Mouse (Mus musculus) intestine, embryonic 14.5 days (tissue): Measurements from ENCODE around the gene Micu1. TPM values are rescaled to one million over a fixed set of nuclear protein-coding genes. Genes with fewer than 3 reads are reported as not detected.
A peak's percentile ranks its signal among the peaks of the same experiment; 100 is the strongest.

Experiments used
- ATAC-seq: fragments of 200-750 bp; cut with Nextera tagmentation; replicated peaks from 2 replicates; pipeline ENCODE4 v1.8.0; 2017; ENCODE audit warnings: low read depth, moderate number of reproducible peaks, moderate TSS enrichment, moderate library complexity; ENCODE audit not compliant: low FRiP score, low TSS enrichment
- DNase-seq: peaks from one replicate; pipeline ENCODE4 v3.0.0-alpha.2; 2018; ENCODE audit warnings: low spot score
- H3K27ac ChIP-seq: fragments of 300-500 bp; sonication (generic); 2 replicates; pipeline ENCODE4 v1.5.1; 2014; ENCODE audit warnings: low read depth, mild to moderate bottlenecking, control low read depth
- H3K27me3 ChIP-seq: fragments of 300-500 bp; sonication (generic); replicated peaks from 2 replicates; pipeline ENCODE4 v1.6.1; 2014; ENCODE audit warnings: low read length, control low read depth; ENCODE audit not compliant: control insufficient read depth, insufficient read depth
- H3K36me3 ChIP-seq: fragments of 300-500 bp; sonication (generic); 2 replicates; pipeline ENCODE4 v1.6.1; 2014; ENCODE audit warnings: low read length, control low read depth; ENCODE audit not compliant: control insufficient read depth, insufficient read depth
- H3K4me1 ChIP-seq: fragments of 300-500 bp; sonication (generic); replicated peaks from 2 replicates; pipeline ENCODE4 v1.6.1; 2014; ENCODE audit warnings: low read length, control low read depth, mixed read lengths; ENCODE audit not compliant: control insufficient read depth, insufficient read depth
- H3K4me2 ChIP-seq: fragments of 300-500 bp; sonication (generic); 2 replicates; pipeline ENCODE4 v1.6.1; 2014; ENCODE audit warnings: low read length
- H3K4me3 ChIP-seq: fragments of 300-500 bp; sonication (generic); 2 replicates; pipeline ENCODE4 v1.5.1; 2014; ENCODE audit warnings: low read depth, low read length, control low read depth, mixed read lengths
- H3K9ac ChIP-seq: fragments of 300-500 bp; sonication (generic); 2 replicates; pipeline ENCODE4 v1.6.1; 2014; ENCODE audit warnings: mild to moderate bottlenecking, low read length
- H3K9me3 ChIP-seq: fragments of 300-500 bp; sonication (generic); 2 replicates; pipeline ENCODE4 v1.6.1; 2016; ENCODE audit warnings: low read length, control low read depth; ENCODE audit not compliant: control insufficient read depth
- WGBS: fragments of 180-500 bp; shearing (Covaris S2); extraction: QIAGEN DNeasy Blood & Tissue Kit; methylation state at CpG from one replicate; pipeline ENCODE4 v1.1.7; 2014; 5-methylcytosine and 5-hydroxymethylcytosine counted together
- polyA plus RNA-seq: library from polyadenylated mRNA; unstranded; fragments of >200 nt; fragmentation: Nextera tagmentation; extraction: Ambion mirVana; gene quantifications from 2 replicates; pipeline ENCODE4 v1.2.1, GENCODE M21; 2014

The Micu1 gene
- polyA plus RNA-seq, 1 experiment from 2014 or later, result 65.8 TPM

DNA sequence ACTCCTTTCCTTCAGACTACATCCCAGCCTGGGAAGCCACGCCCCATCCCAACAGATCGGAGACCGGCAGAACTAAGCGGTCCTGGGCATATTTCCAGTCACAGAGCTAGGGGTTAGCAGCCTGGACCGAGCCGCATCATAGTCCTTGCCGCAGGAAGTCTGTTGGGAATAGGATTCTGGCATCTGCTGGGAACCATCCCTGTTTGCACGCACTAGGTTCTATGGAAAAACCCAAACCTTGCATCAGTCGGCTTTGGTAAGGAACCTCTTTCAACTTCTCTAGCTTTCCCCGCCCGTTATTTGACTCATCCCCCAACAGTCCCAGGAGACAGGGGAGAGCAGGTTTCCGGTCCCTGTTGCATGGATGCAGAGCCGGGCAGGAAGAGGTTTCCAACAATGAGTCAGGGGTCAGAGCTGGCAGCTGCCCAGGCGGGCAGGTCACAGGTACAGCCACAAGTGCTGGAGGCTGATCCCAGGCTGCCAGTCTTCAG is 207.1 kb downstream of the Micu1 start:
- Histone ChIP-seq H3K4me2 (peak overlapping the region; percentile 3), H3K27me3 (no peaks in the 10 kb centered on the region), H3K9me3 (no peaks in the 10 kb centered on the region), H3K27ac (peak overlapping the region; percentile 81), H3K9ac (no peak overlapping the region), H3K4me1 (peaks cover 34% of the 10 kb centered on the region), H3K4me3 (no peak overlapping the region), H3K36me3 (no peaks in the 10 kb centered on the region)
- peak; percentile 74 for DNase-seq
- 9% methylated on average over 14 of the region's 14 CpGs for WGBS
- ATAC-seq, result no peak

DNA sequence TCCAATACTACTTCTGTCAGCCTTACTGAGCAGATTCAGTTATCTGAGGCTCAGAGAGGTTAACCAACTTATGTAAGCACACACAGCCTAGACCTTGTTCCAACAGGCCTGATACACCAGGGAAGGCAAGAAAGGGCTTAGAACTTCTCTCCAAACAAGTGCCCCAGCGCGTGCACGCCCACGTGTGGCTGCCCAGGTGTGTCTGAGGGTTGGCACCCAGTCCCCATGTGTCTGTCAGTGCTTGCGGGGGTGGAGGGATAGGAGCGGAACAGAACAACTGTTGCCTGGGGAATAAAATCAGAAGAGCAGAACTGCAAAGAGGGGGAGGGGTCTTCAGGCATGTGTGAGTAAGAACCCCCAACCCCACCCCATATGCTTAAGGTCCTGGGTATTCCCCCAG is 208.8 kb downstream of the Micu1 start:
- H3K4me2 ChIP-seq, result peak overlapping the region; percentile 38
- H3K9ac ChIP-seq, result no peak overlapping the region
- H3K4me3 ChIP-seq, result no peak overlapping the region
- 41% methylated on average over 6 of the region's 6 CpGs for WGBS
- H3K27me3 ChIP-seq, result no peaks in the 10 kb centered on the region
- 0 out of 2 replicates have a peak, but pooled peaks have one; percentile 0 for ATAC-seq
- H3K9me3 ChIP-seq, result no peaks in the 10 kb centered on the region
- DNase-seq, result no peak
- no peaks in the 10 kb centered on the region for H3K36me3 ChIP-seq
- peaks cover 37% of the 10 kb centered on the region for H3K4me1 ChIP-seq
- no peak overlapping the region; the same call in 1 of the 2 replicates for H3K27ac ChIP-seq

DNA sequence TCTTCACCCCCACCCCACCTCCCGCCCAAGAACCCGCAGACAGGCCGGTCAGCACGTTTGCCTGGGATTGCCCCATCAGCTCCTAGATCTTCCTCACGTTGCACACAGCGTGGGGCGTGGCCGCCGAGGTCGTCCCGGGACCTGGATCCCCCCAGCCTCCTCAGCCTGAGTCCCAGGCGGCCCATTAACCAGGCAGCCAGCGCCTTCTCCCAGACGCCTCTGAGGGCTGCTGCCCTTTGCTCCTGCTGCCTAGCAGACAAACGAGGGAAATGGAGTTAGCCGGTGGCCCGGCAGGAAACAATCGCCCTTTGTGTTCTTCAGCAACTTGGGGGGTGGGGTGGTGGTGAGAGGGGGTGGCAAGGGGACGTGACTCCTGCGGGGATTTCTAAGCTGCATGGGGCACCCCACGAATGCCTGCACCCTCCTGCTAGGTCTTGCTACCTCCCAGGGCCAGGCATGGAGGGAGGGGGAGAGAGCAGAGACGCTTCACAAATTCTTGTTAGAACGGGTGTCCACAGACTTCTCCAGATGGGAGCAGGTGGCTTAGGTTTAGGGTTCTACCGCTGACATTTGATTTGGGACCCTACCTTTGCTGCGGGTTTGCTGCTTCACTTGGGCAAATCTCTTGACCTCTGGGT is 209.4 kb downstream of the Micu1 start:
- peaks cover 43% of the 10 kb centered on the region for H3K4me1 ChIP-seq
- no peak overlapping the region for H3K4me3 ChIP-seq
- H3K36me3 ChIP-seq, result no peaks in the 10 kb centered on the region
- H3K4me2 ChIP-seq, result peak overlapping the region; percentile 38
- peak overlapping the region; percentile 43; the same call in 1 of the 2 replicates for H3K27ac ChIP-seq
- 6% methylated on average over 25 of the region's 25 CpGs for WGBS
- 0 out of 2 replicates have a peak overlapping the region, but pooled peaks have one; percentile 5 for H3K9ac ChIP-seq
- no peaks in the 10 kb centered on the region for H3K9me3 ChIP-seq
- DNase-seq (no peak), ATAC-seq (0 out of 2 replicates have a peak, but pooled peaks have one; percentile 22)
- H3K27me3 ChIP-seq, result no peaks in the 10 kb centered on the region

Other genes with a start within 250 kb of the Micu1 start
- not detected in 2 replicates for gene Gm10322, start 86.4 kb upstream of the Micu1 start, polyA plus RNA-seq
- 60.2 and 60.9 TPM in 2 replicates for gene Mcu, start 85.8 kb upstream of the Micu1 start, polyA plus RNA-seq
- 27.5 and 28.6 TPM in 2 replicates for gene Dnajb12, start 177.1 kb downstream of the Micu1 start, polyA plus RNA-seq
- gene Ddit4, start 249.4 kb downstream of the Micu1 start, polyA plus RNA-seq, result 2.0 and 3.0 TPM in 2 replicates